Mouse (Mus musculus) heart, embryonic 11.5 days (tissue): Measurements from ENCODE around the gene Prkch. TPM values are rescaled to one million over a fixed set of nuclear protein-coding genes. Genes with fewer than 3 reads are reported as not detected.

ENCODE experiments used
- ATAC-seq: fragments of 200-750 bp; cut with Nextera tagmentation; replicated peaks from 2 replicates; pipeline ENCODE4 v1.8.0; 2017; ENCODE audit warnings: moderate library complexity; ENCODE audit not compliant: insufficient number of reproducible peaks, low FRiP score, low TSS enrichment
- H3K27ac ChIP-seq: fragments of 300-500 bp; sonication (generic); 2 replicates; pipeline ENCODE4 v1.5.1; 2014; ENCODE audit warnings: mild to moderate bottlenecking, low read depth, low read length
- H3K27me3 ChIP-seq: fragments of 300-500 bp; sonication (generic); 2 replicates; pipeline ENCODE4 v1.6.1; 2014; ENCODE audit warnings: mild to moderate bottlenecking, low read length, mixed read lengths; ENCODE audit not compliant: control insufficient read depth, insufficient read depth
- H3K36me3 ChIP-seq: fragments of 300-500 bp; sonication (generic); 2 replicates; pipeline ENCODE4 v1.6.1; 2014; ENCODE audit warnings: mild to moderate bottlenecking, low read length, moderate library complexity, mixed read lengths; ENCODE audit not compliant: control insufficient read depth, insufficient read depth
- H3K4me1 ChIP-seq: fragments of 300-500 bp; sonication (generic); 2 replicates; pipeline ENCODE4 v1.6.1; 2014; ENCODE audit warnings: low read length; ENCODE audit not compliant: control insufficient read depth, insufficient read depth
- H3K4me2 ChIP-seq: fragments of 300-500 bp; sonication (generic); 2 replicates; pipeline ENCODE4 v1.6.1; 2014; ENCODE audit warnings: mild to moderate bottlenecking, moderate library complexity
- H3K4me3 ChIP-seq: fragments of 300-500 bp; sonication (generic); 2 replicates; pipeline ENCODE4 v1.5.1; 2014; ENCODE audit warnings: low read depth, low read length
- H3K9ac ChIP-seq: fragments of 300-500 bp; sonication (generic); 2 replicates; pipeline ENCODE4 v1.6.1; 2014; ENCODE audit warnings: mild to moderate bottlenecking, low read depth, low read length, moderate library complexity
- H3K9me3 ChIP-seq: fragments of 300-500 bp; sonication (generic); replicated peaks from 2 replicates; pipeline ENCODE4 v1.6.1; 2016; ENCODE audit warnings: low read length; ENCODE audit not compliant: control insufficient read depth
- WGBS: fragments of 180-500 bp; shearing (Covaris S2); extraction: QIAGEN DNeasy Blood & Tissue Kit; methylation state at CpG from one replicate; pipeline ENCODE4 v1.1.7; 2014; ENCODE audit not compliant: insufficient replicate concordance; 5-methylcytosine and 5-hydroxymethylcytosine counted together
- polyA plus RNA-seq: library from polyadenylated mRNA; unstranded; fragments of >200 nt; fragmentation: Nextera tagmentation; extraction: Ambion mirVana; gene quantifications from 2 replicates; pipeline ENCODE4 v1.2.1, GENCODE M21; 2014

The Prkch gene
- polyA plus RNA-seq, 1 experiment from 2014 or later, result 16.2 TPM

GRCm38 (mm10) chr12:73731848-73732540, 147.4 kb downstream of the Prkch start:
- ATAC-seq, result no peak
- 58% methylated on average over 17 of the region's 17 CpGs for WGBS
- Histone ChIP-seq H3K36me3 (no peaks in the 10 kb centered on the region), H3K9me3 (no peaks in the 10 kb centered on the region), H3K4me3 (no peak overlapping the region), H3K27ac (no peak overlapping the region), H3K27me3 (no peaks in the 10 kb centered on the region), H3K4me2 (no peak overlapping the region), H3K9ac (peak overlapping the region; percentile 30; the same call in 1 of the 2 replicates), H3K4me1 (peaks cover 18% of the 10 kb centered on the region)

GRCm38 (mm10) chr12:73732862-73733261, 148.3 kb downstream of the Prkch start:
- Histone ChIP-seq H3K27me3 (no peaks in the 10 kb centered on the region), H3K27ac (no peak overlapping the region), H3K9me3 (no peaks in the 10 kb centered on the region), H3K36me3 (no peaks in the 10 kb centered on the region), H3K4me1 (peaks cover 18% of the 10 kb centered on the region), H3K4me2 (no peak overlapping the region), H3K9ac (no peak overlapping the region), H3K4me3 (no peak overlapping the region)
- no peak for ATAC-seq
- 72% methylated on average over 7 of the region's 7 CpGs for WGBS

GRCm38 (mm10) chr12:73736931-73737330, 152.3 kb downstream of the Prkch start:
- Histone ChIP-seq H3K9me3 (no peaks in the 10 kb centered on the region), H3K4me1 (0 out of 2 replicates have a peak, but pooled peaks cover 6% of the 10 kb centered on the region), H3K4me3 (no peak overlapping the region), H3K27me3 (no peaks in the 10 kb centered on the region), H3K27ac (no peak overlapping the region), H3K4me2 (no peak overlapping the region), H3K36me3 (no peaks in the 10 kb centered on the region), H3K9ac (no peak overlapping the region)
- no peak for ATAC-seq
- 80% methylated on average over 3 of the region's 3 CpGs for whole genome bisulfite sequencing

GRCm38 (mm10) chr12:73739611-73740219, 155.1 kb downstream of the Prkch start:
- WGBS, result 82% methylated on average over 6 of the region's 6 CpGs
- Histone ChIP-seq H3K9me3 (no peaks in the 10 kb centered on the region), H3K27me3 (no peaks in the 10 kb centered on the region), H3K4me3 (no peak overlapping the region), H3K27ac (no peak overlapping the region), H3K4me1 (no peaks in the 10 kb centered on the region), H3K4me2 (no peak overlapping the region), H3K36me3 (no peaks in the 10 kb centered on the region), H3K9ac (no peak overlapping the region)
- no peak for ATAC-seq

- Histone ChIP-seq H3K36me3 (no peaks in the 10 kb centered on the region), H3K9ac (no peak overlapping the region), H3K4me1 (no peaks in the 10 kb centered on the region), H3K4me2 (no peak overlapping the region), H3K4me3 (no peak overlapping the region), H3K9me3 (no peaks in the 10 kb centered on the region), H3K27ac (no peak overlapping the region), H3K27me3 (no peaks in the 10 kb centered on the region)
- no peak for ATAC-seq
- WGBS, result 23% methylated on average over 3 of the region's 3 CpGs
These were observed 158.0 kb downstream of the Prkch start for GRCm38 (mm10) chr12:73742577-73742976.

GRCm38 (mm10) chr12:73743087-73743486, 158.5 kb downstream of the Prkch start:
- H3K27me3 ChIP-seq, result no peaks in the 10 kb centered on the region
- H3K4me1 ChIP-seq, result no peaks in the 10 kb centered on the region
- no peak for ATAC-seq
- no peak overlapping the region for H3K27ac ChIP-seq
- no peaks in the 10 kb centered on the region for H3K9me3 ChIP-seq
- no peak overlapping the region for H3K9ac ChIP-seq
- H3K4me3 ChIP-seq, result no peak overlapping the region
- H3K4me2 ChIP-seq, result no peak overlapping the region
- H3K36me3 ChIP-seq, result no peaks in the 10 kb centered on the region

GRCm38 (mm10) chr12:73746072-73746471, 161.5 kb downstream of the Prkch start:
- WGBS, result 83% methylated on average over 6 of the region's 6 CpGs
- ATAC-seq, result no peak
- no peak overlapping the region for H3K27ac ChIP-seq
- no peaks in the 10 kb centered on the region for H3K27me3 ChIP-seq
- H3K4me1 ChIP-seq, result no peaks in the 10 kb centered on the region; the same call in 1 of the 2 replicates
- no peaks in the 10 kb centered on the region for H3K9me3 ChIP-seq
- no peak overlapping the region for H3K4me2 ChIP-seq
- no peak overlapping the region for H3K9ac ChIP-seq
- H3K36me3 ChIP-seq, result no peaks in the 10 kb centered on the region
- no peak overlapping the region for H3K4me3 ChIP-seq

GRCm38 (mm10) chr12:73748373-73748772, 163.8 kb downstream of the Prkch start:
- H3K4me3 ChIP-seq, result no peak overlapping the region
- WGBS, result 79% methylated on average over 3 of the region's 3 CpGs
- H3K9me3 ChIP-seq, result no peaks in the 10 kb centered on the region
- no peak for ATAC-seq
- no peak overlapping the region for H3K9ac ChIP-seq
- H3K4me2 ChIP-seq, result no peak overlapping the region
- H3K4me1 ChIP-seq, result peaks cover 6% of the 10 kb centered on the region
- H3K36me3 ChIP-seq, result no peaks in the 10 kb centered on the region
- H3K27ac ChIP-seq, result no peak overlapping the region
- H3K27me3 ChIP-seq, result no peaks in the 10 kb centered on the region
